Mouse (Mus musculus) hindbrain, postnatal 0 days (tissue): Measurements from ENCODE around the gene Xpo4. TPM values are rescaled to one million over a fixed set of nuclear protein-coding genes. Genes with fewer than 3 reads are reported as not detected.

Experiments used
- ATAC-seq: fragments of 200-750 bp; cut with Nextera tagmentation; 2 replicates; pipeline ENCODE4 v1.8.0; 2017; ENCODE audit warnings: mild to moderate bottlenecking, moderate TSS enrichment, moderate library complexity
- DNase-seq: peaks from one replicate; pipeline ENCODE4 v3.0.0-alpha.2; 2015; ENCODE audit warnings: low spot score
- H3K27ac ChIP-seq: fragments of 300-500 bp; sonication (generic); 2 replicates; pipeline ENCODE4 v1.5.1; 2014; ENCODE audit warnings: mild to moderate bottlenecking
- H3K27me3 ChIP-seq: fragments of 300-500 bp; sonication (generic); 2 replicates; pipeline ENCODE4 v1.6.1; 2014; ENCODE audit warnings: low read length, mixed read lengths; ENCODE audit not compliant: insufficient read depth
- H3K36me3 ChIP-seq: fragments of 300-500 bp; sonication (generic); 2 replicates; pipeline ENCODE4 v1.6.1; 2014; ENCODE audit warnings: low read length, mixed read lengths; ENCODE audit not compliant: insufficient read depth
- H3K4me1 ChIP-seq: fragments of 300-500 bp; sonication (generic); 2 replicates; pipeline ENCODE4 v1.6.1; 2014; ENCODE audit warnings: antibody characterized with exemption, low read length, mixed read lengths; ENCODE audit not compliant: insufficient read depth
- H3K4me2 ChIP-seq: fragments of 300-500 bp; sonication (generic); 2 replicates; pipeline ENCODE4 v1.6.1; 2014; ENCODE audit warnings: low read depth, mild to moderate bottlenecking, low read length, moderate library complexity, mixed read lengths
- H3K4me3 ChIP-seq: fragments of 300-500 bp; sonication (generic); 2 replicates; pipeline ENCODE4 v1.5.1; 2014; ENCODE audit warnings: low read length
- H3K9ac ChIP-seq: fragments of 300-500 bp; sonication (generic); replicated peaks from 2 replicates; pipeline ENCODE4 v1.6.1; 2014; ENCODE audit warnings: mild to moderate bottlenecking, low read length, moderate library complexity, mixed read lengths
- H3K9me3 ChIP-seq: fragments of 300-500 bp; sonication (generic); 2 replicates; pipeline ENCODE4 v1.6.1; 2016; ENCODE audit warnings: low read length, mixed read lengths
- CTCF ChIP-seq: IDR thresholded peaks from 2 replicates; pipeline ENCODE4 v1.5.1; 2016; ENCODE audit warnings: antibody characterized with exemption, control low read depth, low read depth
- WGBS: fragments of 180-500 bp; shearing (Covaris S2); extraction: QIAGEN DNeasy Blood & Tissue Kit; methylation state at CpG from one replicate; pipeline ENCODE4 v1.1.7; 2014; 5-methylcytosine and 5-hydroxymethylcytosine counted together
- polyA plus RNA-seq: library from polyadenylated mRNA; unstranded; fragments of >200 nt; fragmentation: Nextera tagmentation; extraction: Ambion mirVana; gene quantifications from 2 replicates; pipeline ENCODE4 v1.2.1, GENCODE M21; 2015
- total RNA-seq: library from RNA; depleted of rRNA; stranded (reverse); fragments of >200 nt; gene quantifications from 2 replicates; pipeline ENCODE4 v1.2.3, GENCODE M21; 2014

The Xpo4 gene
- total and polyA plus RNA-seq, 2 experiments from 2014 or later = 10.1 to 12.4 TPM

DNA sequence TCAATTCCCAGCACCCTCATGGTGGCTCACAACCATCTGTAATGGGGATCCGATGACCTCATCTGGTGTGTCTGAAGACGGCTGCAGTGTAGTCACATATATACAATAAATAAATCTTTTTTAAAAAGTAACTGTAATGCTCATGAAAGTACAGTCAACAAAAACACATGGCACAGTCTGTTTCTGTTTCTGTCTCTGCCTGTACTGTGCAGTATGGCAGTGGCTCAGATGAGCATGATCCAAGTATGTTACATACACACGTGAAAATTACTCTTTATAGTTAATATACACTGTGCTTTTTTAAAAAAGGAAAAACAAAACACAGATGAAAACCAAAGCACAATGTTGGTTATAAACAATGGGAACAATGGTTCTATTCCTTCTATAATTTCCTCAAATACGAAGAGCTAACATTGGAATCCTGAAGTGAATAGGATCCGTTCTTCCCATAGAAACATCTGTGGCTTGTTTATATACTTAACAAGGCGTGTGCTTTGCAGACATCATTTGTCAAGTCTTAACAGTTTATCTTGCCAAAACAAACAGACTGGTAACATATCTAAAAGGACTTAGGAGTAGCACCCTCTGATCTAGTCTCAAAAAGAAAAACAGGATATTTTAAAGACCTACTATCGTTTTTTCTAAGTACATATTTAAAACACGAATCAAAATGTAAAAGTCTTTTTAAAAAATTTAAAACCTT lies 58.4 kb downstream of the Xpo4 start:
- Histone ChIP-seq H3K4me1 (peaks cover 5% of the 10 kb centered on the region; the same call in 1 of the 2 replicates), H3K36me3 (peaks cover 13% of the 10 kb centered on the region), H3K27me3 (no peaks in the 10 kb centered on the region), H3K27ac (no peak overlapping the region), H3K4me2 (no peak overlapping the region), H3K9ac (no peak overlapping the region), H3K9me3 (no peaks in the 10 kb centered on the region), H3K4me3 (no peak overlapping the region)
- WGBS = 64% methylated on average over 8 of the region's 8 CpGs
- no peak for DNase-seq
- ATAC-seq = no peak
- no peak for TF ChIP-seq CTCF

DNA sequence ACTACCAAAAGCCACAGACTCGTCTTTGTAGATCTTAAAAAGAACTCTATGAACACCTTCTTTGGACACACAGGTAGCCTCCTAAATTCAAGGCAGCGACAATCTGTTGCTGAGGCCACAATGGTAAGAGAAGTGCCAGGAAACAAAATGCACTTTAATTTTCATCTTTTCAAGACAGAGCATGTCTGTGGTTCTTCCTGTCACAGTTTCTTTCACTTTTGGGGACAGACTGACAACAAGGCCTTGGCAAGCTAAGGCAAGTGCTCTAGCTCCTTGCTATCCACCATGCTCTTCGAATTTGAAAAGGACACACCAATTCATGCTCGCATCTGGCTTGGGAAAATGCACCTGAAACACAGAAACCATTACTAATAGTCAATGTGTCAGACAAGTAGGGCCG lies 72.0 kb downstream of the Xpo4 start:
- WGBS = 95% methylated on average over 5 of the region's 5 CpGs
- TF ChIP-seq CTCF = no peak
- H3K36me3 ChIP-seq = peaks cover 49% of the 10 kb centered on the region

DNA sequence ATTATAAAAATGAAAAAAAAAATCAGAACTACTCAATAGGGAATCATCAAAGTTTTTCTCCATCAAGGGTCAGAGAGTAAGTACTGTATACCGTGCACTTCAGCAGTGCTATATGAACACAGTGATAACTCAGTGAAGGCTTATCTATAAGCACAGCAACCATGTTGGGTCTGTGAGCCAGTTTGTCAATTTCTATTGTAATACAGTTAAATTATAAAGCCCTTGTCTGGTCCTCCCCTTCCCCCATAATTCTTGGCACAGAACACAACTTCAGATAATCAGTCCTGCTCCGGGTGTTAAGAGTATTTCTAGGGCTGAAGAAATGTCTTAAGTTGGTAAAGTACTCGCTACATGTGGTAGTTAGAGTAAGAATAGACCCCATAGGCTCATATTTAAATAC lies 73.4 kb downstream of the Xpo4 start:
- Histone ChIP-seq H3K27me3 (no peaks in the 10 kb centered on the region), H3K36me3 (peaks cover 57% of the 10 kb centered on the region), H3K27ac (no peak overlapping the region), H3K4me2 (no peak overlapping the region), H3K9me3 (no peaks in the 10 kb centered on the region), H3K4me3 (no peak overlapping the region), H3K9ac (no peak overlapping the region), H3K4me1 (no peaks in the 10 kb centered on the region)
- TF ChIP-seq CTCF = no peak
- WGBS = 94% methylated on average over 3 of the region's 3 CpGs
- ATAC-seq (no peak), DNase-seq (no peak)

More for the DNA sequence above, 72.0 kb downstream of the Xpo4 start:
- no peaks in the 10 kb centered on the region for H3K9me3 ChIP-seq
- no peak overlapping the region for H3K9ac ChIP-seq
- no peak overlapping the region for H3K4me2 ChIP-seq
- H3K4me3 ChIP-seq = no peak overlapping the region
- DNase-seq (no peak), ATAC-seq (no peak)
- H3K27me3 ChIP-seq = no peaks in the 10 kb centered on the region
- H3K4me1 ChIP-seq = no peaks in the 10 kb centered on the region
- H3K27ac ChIP-seq = no peak overlapping the region

DNA sequence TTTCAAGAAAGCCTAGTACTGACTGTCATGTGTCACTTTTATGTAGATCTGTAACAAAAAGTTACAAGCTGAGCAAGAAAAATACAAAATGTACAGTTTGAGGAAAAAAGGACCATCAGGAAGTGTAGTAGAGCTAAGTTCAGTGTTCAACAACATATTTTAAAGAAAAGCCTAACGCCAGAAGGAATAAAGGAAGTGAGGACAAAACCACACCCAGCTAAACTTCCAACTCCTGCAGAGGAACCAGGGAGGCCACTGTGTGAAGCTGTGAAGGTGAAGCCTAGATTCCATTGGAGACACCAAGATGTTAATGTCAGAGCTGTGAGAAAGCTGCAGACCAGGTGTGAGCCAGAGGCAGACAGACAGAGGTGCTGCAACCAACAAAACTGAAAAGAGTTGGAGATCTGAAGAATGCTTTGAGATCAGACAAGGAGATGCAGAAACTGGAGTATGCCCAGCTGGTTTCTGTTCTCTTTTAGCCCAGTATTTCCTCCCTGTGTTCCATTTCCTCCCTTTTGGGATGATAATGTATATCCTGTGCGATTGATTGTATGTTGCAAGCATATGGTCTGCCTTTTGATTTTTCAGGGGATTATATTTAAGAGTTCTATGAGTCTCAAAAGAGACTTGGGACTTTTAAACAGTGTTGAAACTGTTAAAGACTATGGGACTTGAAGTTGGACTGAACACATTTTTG lies 88.7 kb downstream of the Xpo4 start:
- TF ChIP-seq CTCF = no peak
- Histone ChIP-seq H3K27me3 (no peaks in the 10 kb centered on the region), H3K4me2 (no peak overlapping the region), H3K9ac (no peak overlapping the region), H3K27ac (no peak overlapping the region), H3K9me3 (no peaks in the 10 kb centered on the region), H3K4me1 (no peaks in the 10 kb centered on the region), H3K36me3 (peaks cover 1% of the 10 kb centered on the region), H3K4me3 (no peak overlapping the region)
- 93% methylated on average over 2 of the region's 2 CpGs for WGBS
- ATAC-seq (no peak), DNase-seq (no peak)

DNA sequence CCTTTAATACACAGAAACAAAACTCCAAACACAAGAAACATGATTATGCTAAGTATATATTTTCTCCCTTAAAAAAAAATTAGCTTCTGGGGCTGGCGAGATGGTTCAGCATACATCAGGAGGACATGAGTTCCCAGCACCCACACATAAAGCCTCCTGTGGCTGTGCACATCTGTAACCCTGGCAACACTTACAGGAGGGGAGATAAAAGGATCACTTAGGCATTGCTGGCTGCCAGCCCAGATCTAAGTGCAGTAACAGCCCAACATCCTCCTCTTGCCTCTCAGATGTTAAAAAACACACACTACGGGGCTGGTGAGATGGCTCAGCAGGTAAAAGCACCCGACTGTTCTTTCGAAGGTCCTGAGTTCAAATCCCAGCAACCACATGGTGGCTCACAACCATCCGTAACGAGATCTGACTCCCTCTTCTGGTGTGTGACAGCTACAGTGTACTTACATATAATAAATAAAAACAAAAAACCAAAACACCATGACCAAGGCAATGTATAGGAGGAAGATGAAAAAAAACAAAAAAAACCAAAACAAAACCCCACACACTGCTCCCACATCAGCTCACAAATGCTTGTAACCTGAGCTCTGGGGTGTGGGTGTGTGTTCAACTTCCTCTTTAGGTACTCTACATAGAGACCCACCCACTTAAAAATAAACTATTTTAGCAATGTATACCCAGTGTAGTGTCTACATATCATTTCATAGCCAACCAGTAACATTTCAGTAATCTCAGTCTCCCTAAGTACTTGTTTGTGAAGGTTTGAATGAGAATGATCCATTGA lies 90.2 kb downstream of the Xpo4 start:
- WGBS = 86% methylated on average over 6 of the region's 6 CpGs
- no peak for TF ChIP-seq CTCF
- no peak for DNase-seq
- H3K27ac ChIP-seq = no peak overlapping the region
- no peak overlapping the region for H3K4me3 ChIP-seq
- H3K36me3 ChIP-seq = no peaks in the 10 kb centered on the region
- H3K9ac ChIP-seq = no peak overlapping the region
- ATAC-seq = no peak
- H3K4me2 ChIP-seq = no peak overlapping the region
- no peaks in the 10 kb centered on the region for H3K9me3 ChIP-seq
- no peaks in the 10 kb centered on the region for H3K4me1 ChIP-seq
- no peaks in the 10 kb centered on the region for H3K27me3 ChIP-seq

DNA sequence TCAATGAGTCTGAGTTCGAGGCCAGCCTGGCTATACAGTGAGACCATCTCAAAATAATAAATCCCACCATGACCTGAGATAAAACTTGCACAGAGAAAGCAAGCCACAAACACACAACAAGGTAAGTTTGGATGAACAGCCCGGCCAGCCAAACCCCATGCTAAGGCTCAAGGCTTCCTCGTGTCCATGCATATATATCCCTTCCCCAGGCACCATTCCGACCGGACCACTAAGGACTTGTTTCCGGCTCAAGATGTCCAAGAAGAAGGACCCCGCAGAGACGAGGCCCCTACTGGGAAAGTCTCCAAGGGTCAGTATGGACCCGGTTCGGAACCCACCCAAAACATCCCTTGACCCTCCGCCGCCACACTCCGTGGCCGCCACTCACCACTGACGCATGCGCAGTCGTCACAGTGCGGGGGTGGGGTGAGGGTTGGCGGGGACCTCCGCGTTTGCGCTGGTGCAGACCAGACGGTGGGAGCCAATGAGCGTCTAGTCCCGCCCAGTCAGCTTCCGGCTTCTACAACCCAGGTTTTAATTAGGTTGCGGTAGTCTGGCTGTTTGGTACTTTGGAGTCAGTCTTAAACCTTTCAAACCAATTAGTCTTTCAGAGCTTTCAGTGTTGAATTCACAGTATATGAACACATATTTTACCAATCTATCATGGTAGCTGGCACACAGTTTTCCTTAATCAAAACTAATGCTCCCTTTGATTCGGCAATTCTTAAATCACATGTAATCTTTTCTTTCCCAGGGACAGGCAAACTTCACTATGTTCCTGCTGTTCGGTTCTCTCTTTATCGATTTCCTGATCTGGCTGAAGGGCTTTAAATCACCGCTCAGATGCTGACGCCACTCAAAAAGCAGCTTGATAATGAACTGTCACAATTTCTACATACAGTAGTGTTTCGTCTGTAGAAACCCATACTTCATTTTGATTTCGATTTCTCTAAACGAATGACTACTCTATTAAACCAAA lies 93.8 kb downstream of the Xpo4 start, which contains the start of gene Eef1akmt1:
Gene Eef1akmt1, minus strand, starts transcription at position 458 of the 979 bp plus-strand sequence.
- peak within 1 kb of the TSS; percentile 62 for H3K4me2 ChIP-seq
- no peaks in the 10 kb centered on the region for H3K9me3 ChIP-seq
- H3K4me3 ChIP-seq = peak within 1 kb of the TSS; percentile 50
- H3K27me3 ChIP-seq = no peaks in the 10 kb centered on the region
- ATAC-seq (peak; percentile 100), DNase-seq (peak; percentile 97)
- WGBS = 9% methylated on average over 35 of the region's 35 CpGs
- peak within 1 kb of the TSS; percentile 48 for H3K9ac ChIP-seq
- peak within 1 kb of the TSS; percentile 68; the same call in 1 of the 2 replicates for H3K27ac ChIP-seq
- TF ChIP-seq CTCF = no peak
- H3K4me1 ChIP-seq = no peaks in the 10 kb centered on the region
- H3K36me3 ChIP-seq = no peaks in the 10 kb centered on the region
